Mouse (Mus musculus) heart, postnatal 0 days (tissue): Measurements from ENCODE around the gene Slc24a3.

Experiments used
- CTCF ChIP-seq: IDR thresholded peaks from 2 replicates; pipeline ENCODE4 v1.5.1; 2016; ENCODE audit warnings: antibody characterized with exemption, control low read depth, low read depth
- EP300 ChIP-seq: IDR thresholded peaks from 2 replicates; pipeline ENCODE4 v1.6.1; 2016; ENCODE audit warnings: antibody characterized with exemption, low read depth

- TF ChIP-seq CTCF (no peak), EP300 (no peak)
These were observed 500.6 kb downstream of the Slc24a3 start for GRCm38 (mm10) chr2:145668135-145668534.
